ENCODE assay signal across 18 mouse cellular contexts in the genomic region with DNA sequence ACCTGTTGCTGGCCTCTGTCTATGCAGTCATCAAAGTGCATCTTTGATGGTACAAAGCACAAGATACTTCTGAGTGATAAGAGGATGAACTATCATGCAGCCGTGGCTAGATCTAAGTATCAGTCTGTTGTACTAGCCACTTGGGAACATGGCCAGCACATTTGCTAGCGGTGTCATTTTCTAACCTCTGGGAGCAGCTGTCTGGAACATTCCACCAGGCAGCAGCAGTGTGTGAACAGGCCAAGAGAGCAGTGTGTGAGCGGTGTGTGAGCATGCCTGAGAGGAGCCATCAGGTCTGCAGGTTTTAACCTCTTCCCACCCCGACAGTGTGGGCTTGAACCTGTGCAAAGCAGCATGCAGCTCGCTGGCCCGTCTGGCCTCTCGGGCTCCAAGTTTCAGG.
DNase-seq lines count a peak whose midpoint lies in the region; ATAC-seq and TF ChIP-seq lines count a peak whose summit lies in the region.
"Had no signal": no experiment of that assay in that cellular context is flagged by ENCODE, and none has a peak within 500 bp of the region (broad histone marks: within the 10 kb centered on the region; RNA-seq: fewer than 3 reads in every experiment).

No protein-coding gene starts in this region.

- TF ChIP-seq EP300 in heart, postnatal 0 days (IDR thresholded peaks at IDR 0.05; ENCODE audit: low read depth) = no peak

- WGBS in heart, postnatal 0 days = 60% methylated on average over 7 of the region's 7 CpGs
- WGBS in liver, adult 2 months = 86% methylated on average over 7 of the region's 7 CpGs
- WGBS in intestine, embryonic 16.5 days = 78% methylated on average over 7 of the region's 7 CpGs

- H3K4me2 ChIP-seq in heart, postnatal 0 days (ENCODE audit: low read depth, low read length) = no peak overlapping the region
- H3K4me2 ChIP-seq in intestine, embryonic 16.5 days (ENCODE audit: low read depth, low read length) = no peak overlapping the region
- H3K4me2 ChIP-seq: embryonic facial prominence, embryonic 12.5 days; hindbrain, embryonic 12.5 days; liver, embryonic 12.5 days; midbrain, embryonic 15.5 days; neural tube, embryonic 15.5 days had no signal

- H3K4me1 ChIP-seq in heart, postnatal 0 days (ENCODE audit: control insufficient read depth, insufficient read depth) = 0 out of 2 replicates have a peak, but pooled peaks cover under 1% of the 10 kb centered on the region
- no peaks in the 10 kb centered on the region for H3K4me1 ChIP-seq in liver, adult 2 months (ENCODE audit: control insufficient read depth, insufficient read depth, low read length)
- no peaks in the 10 kb centered on the region for H3K4me1 ChIP-seq in intestine, embryonic 16.5 days (ENCODE audit: control insufficient read depth, insufficient read depth, low read length)
- H3K4me1 ChIP-seq: hindbrain, embryonic 12.5 days; liver, embryonic 12.5 days; midbrain, embryonic 15.5 days; neural tube, embryonic 15.5 days had no signal

- H3K27ac ChIP-seq in heart, postnatal 0 days (ENCODE audit: low read depth) = no peak overlapping the region
- no peak overlapping the region for H3K27ac ChIP-seq in liver, adult 2 months (replicated peaks; ENCODE audit: insufficient read depth, low read depth, low read length)
- H3K27ac ChIP-seq in intestine, embryonic 16.5 days (ENCODE audit: low read length) = no peak overlapping the region
- H3K27ac ChIP-seq: embryonic facial prominence, embryonic 12.5 days; hindbrain, embryonic 12.5 days; liver, embryonic 12.5 days; midbrain, embryonic 15.5 days; neural tube, embryonic 15.5 days had no signal

- 0 out of 2 replicates have a peak, but pooled peaks cover 5% of the 10 kb centered on the region for H3K9me3 ChIP-seq in heart, postnatal 0 days (replicated peaks; ENCODE audit: control insufficient read depth, low read length)
- peaks cover 3% of the 10 kb centered on the region; the same call in 1 of the 2 replicates for H3K9me3 ChIP-seq in intestine, embryonic 16.5 days (ENCODE audit: control insufficient read depth, low read length)
- H3K9me3 ChIP-seq: embryonic facial prominence, embryonic 12.5 days; hindbrain, embryonic 12.5 days; liver, embryonic 12.5 days; midbrain, embryonic 15.5 days; neural tube, embryonic 15.5 days had no signal

- H3K9ac ChIP-seq in heart, postnatal 0 days (replicated peaks; ENCODE audit: low read depth, low read length) = no peak overlapping the region
- H3K9ac ChIP-seq in liver, adult 2 months (ENCODE audit: low read depth, low read length) = no peak overlapping the region
- H3K9ac ChIP-seq in intestine, embryonic 16.5 days (ENCODE audit: low read depth, low read length) = no peak overlapping the region
- H3K9ac ChIP-seq: embryonic facial prominence, embryonic 12.5 days; hindbrain, embryonic 12.5 days; liver, embryonic 12.5 days; midbrain, embryonic 15.5 days; neural tube, embryonic 15.5 days had no signal

- peak; percentile 57; the same call in 1 of the 2 replicates for ATAC-seq in heart, postnatal 0 days (ENCODE audit: insufficient read depth, low read depth)
- ATAC-seq in intestine, embryonic 16.5 days = no peak
- ATAC-seq: forebrain, embryonic 14.5 days; liver, embryonic 12.5 days; midbrain, embryonic 15.5 days had no signal

- no peaks in the 10 kb centered on the region for H3K27me3 ChIP-seq in heart, postnatal 0 days (ENCODE audit: control insufficient read depth, insufficient read depth, low read length)
- no peaks in the 10 kb centered on the region for H3K27me3 ChIP-seq in liver, adult 2 months (ENCODE audit: control insufficient read depth, insufficient read depth, low read length)
- H3K27me3 ChIP-seq in intestine, embryonic 16.5 days (replicated peaks; ENCODE audit: control insufficient read depth, insufficient read depth, low read length) = no peaks in the 10 kb centered on the region
- H3K27me3 ChIP-seq: embryonic facial prominence, embryonic 12.5 days; hindbrain, embryonic 12.5 days; midbrain, embryonic 15.5 days; neural tube, embryonic 15.5 days had no signal

- no peak for TF ChIP-seq CTCF in heart, postnatal 0 days (IDR thresholded peaks at IDR 0.05; ENCODE audit: low read depth)
- TF ChIP-seq CTCF in liver, adult 2 months (IDR thresholded peaks at IDR 0.05; ENCODE audit: low read depth, low read length) = no peak

- no peaks in the 10 kb centered on the region for H3K79me2 ChIP-seq in liver, adult 2 months (ENCODE audit: control insufficient read depth, insufficient read depth, low read length)

- H3K36me3 ChIP-seq in heart, postnatal 0 days (replicated peaks; ENCODE audit: control insufficient read depth, insufficient read depth, low read length) = no peaks in the 10 kb centered on the region
- no peaks in the 10 kb centered on the region for H3K36me3 ChIP-seq in liver, adult 2 months (ENCODE audit: control insufficient read depth, insufficient read depth, low read length)
- no peaks in the 10 kb centered on the region for H3K36me3 ChIP-seq in intestine, embryonic 16.5 days (ENCODE audit: control insufficient read depth, insufficient read depth, low read length)
- H3K36me3 ChIP-seq: embryonic facial prominence, embryonic 12.5 days; hindbrain, embryonic 12.5 days; liver, embryonic 12.5 days; midbrain, embryonic 15.5 days; neural tube, embryonic 15.5 days had no signal

- TF ChIP-seq POLR2A in liver, adult 2 months (IDR thresholded peaks at IDR 0.05; ENCODE audit: extremely low read depth, insufficient read depth, low read length) = no peak

- DNase-seq in heart, postnatal 0 days (ENCODE audit: low spot score) = peak; percentile 22
- no peak for DNase-seq in heart, adult 11 months
- peak; percentile 10 for DNase-seq in liver, adult 2 months (ENCODE audit: extremely low read depth, low read depth, low spot score)
- no peak for DNase-seq in liver
- DNase-seq in kidney, postnatal 14 days = peak; percentile 27
- no peak for DNase-seq in adrenal gland, adult (ENCODE audit: inconsistent age in 2 of 2, low spot score in 1 of 2)
- DNase-seq: adrenal gland, adult 2 months; cerebellum, adult 9-10 months; lung, adult 2 months; right cerebral cortex, postnatal 14 days; thymus, postnatal 36 days had no signal

- no peak overlapping the region for H3K4me3 ChIP-seq in heart, postnatal 0 days (ENCODE audit: low read depth, low read length)
- H3K4me3 ChIP-seq in liver, adult 2 months (ENCODE audit: insufficient read depth, low read depth, low read length) = no peak overlapping the region
- H3K4me3 ChIP-seq in intestine, embryonic 16.5 days (ENCODE audit: low read length) = no peak overlapping the region
- H3K4me3 ChIP-seq: embryonic facial prominence, embryonic 12.5 days; hindbrain, embryonic 12.5 days; liver, embryonic 12.5 days; midbrain, embryonic 15.5 days; neural tube, embryonic 15.5 days had no signal

Comparison
In these comparisons a context has a peak if more than half of its experiments do, and no peak if none do; other contexts are left out.
1. DNase-seq: peak in heart, postnatal 0 days (single experiment), liver, adult 2 months (single experiment) and kidney, postnatal 14 days (single experiment); none in heart, adult 11 months (single experiment), liver (single experiment) and adrenal gland, adult (0 of 2).